Mouse (Mus musculus): ENCODE results near the gene Ell3.
A peak's percentile ranks its signal among the peaks of the same experiment; 100 is the strongest.

Ell3 gene

DNA sequence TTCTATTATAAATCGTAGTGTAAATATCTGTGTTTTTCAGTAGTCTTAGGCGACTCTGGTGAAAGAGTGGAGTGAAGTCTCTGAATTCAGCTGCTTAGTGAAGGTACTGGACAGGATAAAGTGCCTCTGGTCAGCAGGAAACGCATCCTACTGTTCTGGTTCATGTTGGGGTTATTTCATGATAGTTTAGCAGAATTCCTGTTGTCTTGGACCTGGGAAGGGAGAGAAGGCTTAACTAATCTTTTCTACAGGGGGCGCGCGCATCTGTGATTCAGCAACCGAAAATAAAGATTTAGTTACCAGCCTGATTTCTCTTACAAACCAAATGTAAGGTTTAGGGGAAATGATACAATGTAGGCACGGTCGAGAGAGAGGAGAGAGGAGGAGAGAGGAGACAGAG lies 4.1 kb upstream of the Ell3 start:
- DNase-seq (ENCODE audit: low read depth, low spot score): peak; percentile 51

DNA sequence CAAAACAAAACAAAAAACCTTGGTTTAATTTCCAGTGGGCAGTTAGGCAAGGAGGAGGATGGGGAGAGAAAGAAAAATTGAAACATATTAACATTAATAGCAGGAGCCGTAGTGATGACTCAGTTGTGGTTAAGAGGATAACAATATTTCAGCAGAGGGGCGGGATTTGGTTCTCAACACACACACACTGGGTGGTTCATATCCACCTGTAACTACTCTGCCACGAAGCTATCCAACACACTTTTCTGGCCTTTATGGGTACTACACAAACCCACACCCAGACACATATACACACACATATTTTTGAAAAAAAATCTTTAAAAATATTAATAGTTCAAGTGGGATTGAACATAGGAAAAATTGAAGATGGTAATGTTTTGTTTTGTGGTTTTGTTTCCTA lies 2.9 kb upstream of the Ell3 start:
- peak; percentile 37 for DNase-seq (ENCODE audit: low read depth, low spot score)

GRCm38 (mm10) chr2:121446506-121446905 lies 2.4 kb upstream of the Ell3 start:
- DNase-seq (ENCODE audit: low read depth, low spot score): no peak

GRCm38 (mm10) chr2:121445117-121445516 lies 1.0 kb upstream of the Ell3 start:
- no peak for DNase-seq (ENCODE audit: low read depth, low spot score)

DNA sequence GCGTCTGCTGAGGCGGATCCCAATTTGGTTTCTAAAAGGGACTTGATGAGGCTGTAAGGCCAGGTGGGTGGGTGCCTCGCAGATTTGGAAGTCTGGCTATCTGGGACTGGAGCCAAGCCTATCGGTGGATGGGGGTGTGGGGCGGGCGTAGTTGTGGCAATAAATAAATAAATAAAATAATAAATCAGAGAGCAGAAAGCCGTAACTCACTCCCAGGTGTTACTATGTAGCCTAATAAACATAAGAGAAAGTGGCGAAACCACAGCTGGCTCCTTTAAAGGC lies 1.1 kb downstream of the Ell3 start:
- DNase-seq (ENCODE audit: low read depth, low spot score): no peak

- DNase-seq (ENCODE audit: low read depth, low spot score): peak; percentile 86
Observed at GRCm38 (mm10) chr2:121442259-121443067, 1.6 kb downstream of the Ell3 start.

- peak; percentile 24 for DNase-seq (ENCODE audit: low read depth, low spot score)
Observed at GRCm38 (mm10) chr2:121441800-121442199, 2.3 kb downstream of the Ell3 start.

- no peak for DNase-seq (ENCODE audit: low read depth, low spot score)
Observed at GRCm38 (mm10) chr2:121440834-121441605, 3.1 kb downstream of the Ell3 start.

GRCm38 (mm10) chr2:121439746-121440145 lies 4.3 kb downstream of the Ell3 start:
- DNase-seq (ENCODE audit: low read depth, low spot score): no peak

- peak; percentile 81 for DNase-seq (ENCODE audit: low read depth, low spot score)
Observed at GRCm38 (mm10) chr2:121434854-121435253, 9.2 kb downstream of the Ell3 start.

- no peak for DNase-seq (ENCODE audit: low read depth, low spot score)
Observed at GRCm38 (mm10) chr2:121425890-121426289, 18.2 kb downstream of the Ell3 start.

GRCm38 (mm10) chr2:121423166-121423565 lies 20.9 kb downstream of the Ell3 start:
- no peak for DNase-seq (ENCODE audit: low read depth, low spot score)

- DNase-seq (ENCODE audit: low read depth, low spot score): no peak
Observed at GRCm38 (mm10) chr2:121418476-121418875, 25.6 kb downstream of the Ell3 start.

DNA sequence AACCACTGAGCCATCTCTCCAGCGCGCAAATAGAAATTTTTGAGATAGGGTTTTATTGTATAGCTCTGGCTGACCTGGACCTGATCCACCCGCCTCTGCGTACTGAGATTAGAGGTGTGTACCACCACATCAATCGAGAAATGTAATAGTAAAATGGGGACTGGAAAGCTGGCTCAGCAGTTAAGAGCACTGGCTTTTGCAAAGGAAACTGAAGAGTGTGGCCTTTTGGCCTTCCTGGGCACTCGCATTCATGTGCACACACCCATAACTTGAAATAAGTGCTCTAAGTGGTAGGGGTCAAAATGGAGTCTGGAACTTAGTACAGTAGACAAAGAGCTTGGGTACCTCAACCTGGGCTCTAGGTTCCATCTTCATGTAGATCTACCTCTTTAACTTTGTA lies 27.7 kb downstream of the Ell3 start:
- DNase-seq (ENCODE audit: low read depth, low spot score): peak; percentile 32

- no peak for DNase-seq (ENCODE audit: low read depth, low spot score)
Observed at GRCm38 (mm10) chr2:121415591-121415990, 28.5 kb downstream of the Ell3 start.

- DNase-seq (ENCODE audit: low read depth, low spot score): peak; percentile 34
Observed at GRCm38 (mm10) chr2:121415103-121415502, 29.0 kb downstream of the Ell3 start.

DNA sequence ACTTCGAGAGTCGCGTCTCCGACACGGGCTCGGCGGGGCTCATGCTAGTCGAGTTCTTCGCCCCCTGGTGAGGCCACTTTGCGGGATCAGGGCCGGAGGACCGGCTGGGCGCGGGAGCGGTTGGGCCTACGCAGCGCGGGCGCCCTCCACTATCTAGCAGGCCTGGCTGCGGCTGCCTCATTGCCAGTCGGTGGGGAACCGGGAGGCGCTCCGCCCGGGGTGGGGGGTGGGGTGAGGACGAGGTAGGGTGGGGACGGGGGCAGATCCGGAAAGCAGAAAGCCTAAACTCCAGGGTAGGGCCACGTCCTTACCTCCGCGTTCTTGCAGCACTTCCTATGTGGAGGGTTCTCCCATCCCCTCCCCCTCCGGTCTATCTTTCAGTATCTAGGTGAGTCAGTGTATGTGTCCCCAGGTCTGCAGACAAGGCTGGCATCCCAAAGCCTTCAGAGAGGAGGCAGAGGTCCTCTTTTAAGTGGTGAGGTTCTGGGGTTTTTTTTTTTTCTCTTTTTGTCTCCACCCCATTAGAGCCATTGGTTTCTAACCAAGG lies 29.9 kb downstream of the Ell3 start:
- DNase-seq (ENCODE audit: low read depth, low spot score): peak; percentile 76

DNA sequence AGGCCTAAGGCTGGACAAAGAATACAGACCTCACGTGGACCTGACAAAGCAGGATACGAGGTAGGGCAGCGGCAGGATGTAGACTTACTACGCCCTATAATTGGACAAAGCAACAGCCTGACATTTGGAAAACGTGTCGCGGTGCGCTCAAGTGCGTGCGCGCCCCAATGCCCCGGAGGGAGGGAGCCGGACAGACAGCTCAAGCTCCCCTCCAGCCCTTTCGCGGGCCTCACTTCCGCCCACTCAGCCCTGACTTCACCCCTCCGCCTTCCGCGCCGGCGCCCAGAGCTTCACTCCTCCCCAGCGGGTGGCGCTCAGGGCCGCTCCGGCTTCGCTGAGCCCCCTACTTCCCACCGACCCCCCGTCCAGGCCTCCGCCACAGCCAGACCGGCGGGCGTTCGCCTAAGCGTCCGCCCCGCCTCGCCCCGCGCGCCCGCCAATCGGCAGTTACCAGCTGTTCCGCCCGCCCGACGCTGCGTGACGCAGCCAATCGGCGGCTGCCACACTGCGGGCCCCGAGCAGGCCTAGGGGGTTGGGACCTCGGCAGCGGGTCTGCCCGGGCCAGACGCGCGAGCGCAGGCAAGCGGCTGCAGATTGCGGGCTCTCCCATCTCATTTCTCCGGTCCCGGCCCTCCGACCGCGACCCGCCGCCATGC lies 30.6 kb downstream of the Ell3 start, which contains the start of the genes Pdia3 and Catsper2:
TSS of gene Pdia3 (plus strand) at position 389 of the 656 bp plus-strand sequence.
TSS of gene Catsper2 (minus strand) at position 406 of the 656 bp plus-strand sequence.
- DNase-seq (ENCODE audit: low read depth, low spot score): peak; percentile 95

DNA sequence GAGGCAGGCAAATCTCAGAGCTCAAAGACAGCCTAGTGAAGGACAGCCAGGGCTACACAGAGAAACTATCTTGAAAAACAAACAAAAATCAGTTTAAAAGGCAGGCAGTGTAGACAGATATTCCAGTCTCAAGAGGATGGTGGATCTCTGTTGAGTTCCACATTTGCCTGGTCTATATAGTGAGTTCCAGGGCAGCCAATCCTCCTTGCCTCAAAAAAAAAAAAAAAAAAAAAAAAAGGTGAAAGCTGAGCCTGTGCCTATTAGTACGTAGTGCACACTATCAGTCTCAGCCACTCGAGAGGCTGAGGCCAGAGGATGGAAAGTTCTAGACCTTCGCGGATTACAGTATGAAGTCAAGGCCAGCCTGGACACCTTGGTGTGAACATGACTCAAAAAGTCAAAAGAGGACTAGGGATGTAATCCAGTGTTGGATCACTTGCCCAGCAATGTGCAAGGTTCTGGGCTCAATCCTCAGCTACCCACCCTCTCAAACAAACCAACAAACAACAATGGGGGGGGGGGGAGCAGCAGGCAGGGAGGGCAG lies 31.2 kb downstream of the Ell3 start:
- no peak for DNase-seq (ENCODE audit: low read depth, low spot score)

- DNase-seq (ENCODE audit: low read depth, low spot score): peak; percentile 87
Observed at GRCm38 (mm10) chr2:121408160-121408559, 35.9 kb downstream of the Ell3 start.

DNA sequence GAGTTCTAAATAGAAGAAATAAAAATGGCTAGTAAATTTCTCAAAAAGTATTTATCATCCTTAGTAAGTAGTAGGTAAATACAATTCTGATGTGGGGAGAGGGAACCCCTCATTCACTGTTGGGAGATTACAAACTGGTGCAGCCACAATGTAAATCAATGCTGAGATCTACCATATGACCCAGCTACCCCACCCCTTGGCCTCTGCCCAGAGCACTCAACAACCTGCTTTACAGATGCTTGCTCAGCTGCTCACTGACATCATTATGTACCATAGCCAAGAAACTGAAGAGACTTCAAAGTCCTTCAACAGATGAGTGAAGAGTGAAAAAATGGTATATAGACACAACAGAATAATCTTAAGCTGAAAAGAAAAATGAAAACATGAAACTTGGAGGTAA lies 40.8 kb downstream of the Ell3 start:
- no peak for DNase-seq (ENCODE audit: low read depth, low spot score)

- DNase-seq (ENCODE audit: low read depth, low spot score): peak; percentile 87
Observed at GRCm38 (mm10) chr2:121396624-121397023, 47.5 kb downstream of the Ell3 start.

Measured in CD4-positive, CD25-positive, alpha-beta regulatory T cell, adult 2 months (primary cell).